Mouse (Mus musculus) kidney, postnatal 14 days (tissue): Measurements from ENCODE around the gene Map3k3.

Experiments
- DNase-seq: peaks from one replicate; pipeline ENCODE4 v3.0.0; 2022; ENCODE audit warnings: mixed read lengths

Map3k3 gene

GRCm38 (mm10) chr11:106159216-106159920, 75.0 kb downstream of the Map3k3 start:
- peak; percentile 51 for DNase-seq

DNA sequence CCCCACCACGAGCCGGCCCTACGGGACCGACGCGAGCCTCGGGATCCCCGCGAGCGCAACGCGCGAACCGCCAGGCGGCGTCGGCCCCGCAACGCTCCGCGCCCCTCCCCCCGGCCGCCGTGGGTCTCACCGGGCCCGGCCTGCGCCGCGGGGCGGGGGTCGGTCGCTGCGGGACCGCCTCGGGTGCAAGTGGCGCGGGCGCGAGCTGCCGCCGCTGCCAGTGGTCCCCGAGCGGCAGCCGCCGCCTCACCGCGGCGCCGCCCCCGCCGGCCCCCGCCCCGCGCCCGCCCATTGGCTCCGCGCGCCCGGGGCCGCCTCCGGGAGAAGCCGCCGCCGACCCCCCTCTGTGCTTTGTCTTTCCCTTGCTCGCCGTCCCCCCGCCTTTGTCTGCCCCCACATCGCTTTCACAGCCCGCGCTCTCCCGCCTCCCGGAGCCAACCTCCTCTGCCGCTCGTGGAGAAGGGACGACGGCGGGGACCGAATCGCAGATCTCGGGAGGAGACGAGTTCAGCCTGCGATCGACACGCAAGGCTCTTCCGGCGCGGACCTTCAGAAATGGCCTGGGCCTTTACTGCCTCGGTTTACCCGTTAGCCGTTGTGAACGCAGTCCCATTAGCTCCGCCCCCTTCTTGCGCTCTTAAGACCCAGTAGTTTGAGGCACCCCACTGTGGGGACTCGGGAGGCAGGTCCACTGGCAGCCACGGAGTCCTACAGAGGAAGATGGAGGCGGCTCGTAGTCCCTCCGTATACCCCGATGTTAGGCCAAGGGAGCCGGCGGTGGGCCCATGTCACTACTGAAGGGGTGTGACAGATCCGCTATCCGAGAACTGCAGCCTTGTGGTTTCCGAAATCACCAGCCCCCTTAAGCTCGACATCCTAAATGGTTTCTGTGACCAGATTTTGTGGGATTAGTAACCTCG, 75.8 kb downstream of the Map3k3 start:
- peak; percentile 87 for DNase-seq

- peak; percentile 43 for DNase-seq
Observed at GRCm38 (mm10) chr11:106160841-106161721, 76.7 kb downstream of the Map3k3 start, which contains the start of the genes Gm10840 and Limd2. Gene Gm10840 (plus strand): TSS chr11:106160850. Gene Limd2 (minus strand): TSS chr11:106160860.

- no peak for DNase-seq
Observed at GRCm38 (mm10) chr11:106162237-106162636, 77.8 kb downstream of the Map3k3 start.

DNA sequence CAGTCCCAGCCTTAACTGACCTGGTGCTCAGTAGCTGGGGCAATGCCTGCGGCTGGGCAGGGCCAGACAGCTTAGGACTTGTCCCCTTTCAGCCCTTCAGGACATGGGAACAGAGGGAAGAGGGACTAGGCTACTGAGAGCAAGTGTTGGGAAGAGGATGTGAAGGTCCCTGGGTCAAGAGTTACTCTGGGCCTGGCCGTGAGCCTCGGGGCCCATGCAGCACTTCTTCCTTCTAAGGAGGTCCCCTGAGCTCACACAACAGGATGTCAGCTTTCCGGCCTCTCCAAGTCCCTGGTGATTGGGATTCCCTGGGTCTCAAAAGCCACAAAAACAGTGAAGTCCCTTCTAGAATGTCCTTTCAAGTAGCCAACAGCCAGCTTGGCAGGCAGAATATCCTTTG, 79.1 kb downstream of the Map3k3 start:
- DNase-seq, result peak; percentile 61

DNA sequence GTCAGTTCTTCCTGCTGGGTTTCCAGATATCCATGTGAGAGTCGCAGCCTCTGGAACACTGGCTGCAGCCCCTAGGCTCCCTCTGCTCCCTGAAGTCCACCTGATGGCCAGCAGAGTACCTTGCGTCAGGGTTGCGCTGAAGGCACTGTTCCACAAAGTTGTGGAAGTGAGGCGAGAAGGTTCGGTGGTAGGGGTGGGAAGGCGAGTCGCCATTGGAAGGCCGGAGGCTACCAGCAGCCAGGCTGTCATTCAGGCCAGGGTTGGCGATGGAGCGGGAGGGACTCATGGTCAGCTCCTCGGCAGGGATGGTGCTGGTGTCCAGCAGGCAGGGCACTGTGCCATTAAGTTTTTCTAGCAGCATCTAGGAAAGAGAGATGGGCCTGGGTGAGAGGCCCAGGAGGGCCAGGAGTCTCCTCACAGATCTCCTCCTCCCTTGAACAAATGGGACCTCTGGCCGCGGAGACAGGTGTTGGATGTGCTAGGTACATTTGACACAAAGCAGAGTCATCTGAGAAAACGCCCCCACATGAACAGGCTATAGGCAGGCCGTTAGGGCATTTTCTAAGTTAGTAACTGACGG, 80.3 kb downstream of the Map3k3 start:
- DNase-seq, result no peak

DNA sequence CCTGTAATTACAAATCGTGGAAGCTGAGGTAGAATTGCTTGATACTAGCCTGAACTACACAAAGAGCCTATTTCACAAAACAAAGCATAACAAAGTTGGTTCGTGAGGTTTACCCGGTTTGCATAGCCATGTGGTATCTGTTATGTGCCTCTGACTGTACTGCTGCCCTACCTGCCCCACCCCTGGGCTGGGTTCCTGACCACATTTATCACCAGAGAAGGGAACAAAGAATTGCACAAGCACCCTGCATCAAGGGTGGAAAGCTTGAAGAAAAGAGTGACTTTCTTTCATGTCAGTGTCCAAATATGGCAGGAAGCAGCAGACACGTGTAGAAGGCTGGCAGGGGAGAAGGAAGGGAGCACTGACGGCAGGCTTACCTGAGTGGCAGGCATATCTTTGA, 83.0 kb downstream of the Map3k3 start:
- no peak for DNase-seq

DNA sequence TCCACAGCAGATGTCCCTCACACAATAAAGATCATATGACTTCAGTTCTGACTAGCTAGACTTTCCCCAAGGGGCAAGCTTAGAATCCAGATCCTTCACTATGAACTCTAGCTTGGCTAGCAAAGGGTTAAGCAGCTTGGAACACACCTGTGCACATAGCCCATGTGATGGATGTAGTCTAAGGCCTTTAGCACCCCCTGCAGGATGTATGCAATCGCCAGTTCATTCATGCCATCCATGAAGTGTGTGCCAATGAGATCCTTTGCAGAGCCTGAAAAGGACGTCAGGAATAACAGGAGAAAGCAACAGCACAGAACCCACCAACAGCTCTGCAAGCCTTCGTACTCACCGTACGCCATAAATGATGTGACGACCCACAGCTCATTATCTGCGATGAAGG, 86.4 kb downstream of the Map3k3 start:
- no peak for DNase-seq

DNA sequence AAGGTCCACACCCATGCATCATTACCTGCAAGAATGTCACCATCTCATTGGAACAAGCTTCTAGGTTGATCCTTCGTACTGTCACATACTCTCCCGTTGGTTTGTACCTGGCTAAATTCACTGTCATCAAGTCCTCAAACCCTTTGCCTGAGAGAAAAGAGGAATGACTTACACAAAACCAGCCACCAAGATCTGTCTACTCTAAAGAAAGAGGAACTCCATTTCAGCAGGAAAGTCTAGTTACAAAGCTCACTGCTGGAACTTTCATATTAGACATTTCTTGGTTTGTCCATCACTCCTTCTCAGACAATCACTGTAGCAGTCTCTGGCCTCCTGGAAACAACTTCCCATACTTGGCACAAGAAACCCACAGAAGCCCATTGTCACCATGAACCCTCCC, 88.8 kb downstream of the Map3k3 start:
- DNase-seq, result no peak

GRCm38 (mm10) chr11:106174372-106174771, 90.0 kb downstream of the Map3k3 start:
- peak; percentile 71 for DNase-seq

DNA sequence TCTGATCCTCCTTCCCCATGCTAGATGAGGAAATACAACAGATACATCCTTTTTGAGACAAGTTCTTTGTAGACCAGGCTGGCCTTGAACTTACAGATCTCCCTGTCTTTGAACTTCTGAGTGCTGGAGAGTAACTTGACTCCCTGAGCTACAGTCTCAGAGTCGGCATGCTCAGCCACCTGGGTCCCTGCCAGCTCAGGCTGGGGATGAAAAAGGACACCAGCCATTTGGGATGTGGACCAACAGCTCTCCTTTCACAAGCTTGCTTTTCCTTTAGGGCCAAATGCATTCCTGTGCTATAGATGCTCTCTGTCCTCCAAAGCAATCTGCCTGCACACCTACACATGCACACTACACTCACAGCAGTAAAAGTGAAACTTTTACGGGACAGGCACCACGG, 90.7 kb downstream of the Map3k3 start:
- DNase-seq, result no peak

DNA sequence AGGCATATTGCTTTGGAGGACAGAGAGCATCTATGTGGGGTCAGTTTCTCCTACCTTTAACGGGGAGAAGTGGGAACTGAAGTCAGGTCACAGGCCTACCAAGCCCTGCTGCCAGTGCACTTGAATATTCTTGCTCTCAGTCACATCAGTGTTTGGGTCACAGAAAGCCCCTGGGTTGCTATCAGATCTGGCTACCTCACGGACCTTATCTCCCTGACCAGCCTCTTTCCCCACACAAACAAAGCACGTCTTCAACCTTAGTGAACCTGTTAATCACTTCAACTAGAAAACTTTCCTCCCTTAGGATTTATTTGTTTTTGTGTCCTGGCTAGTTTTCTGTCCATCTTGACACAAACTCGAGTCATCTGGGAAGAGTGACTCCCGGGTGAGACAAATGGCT, 92.0 kb downstream of the Map3k3 start:
- DNase-seq, result no peak

DNA sequence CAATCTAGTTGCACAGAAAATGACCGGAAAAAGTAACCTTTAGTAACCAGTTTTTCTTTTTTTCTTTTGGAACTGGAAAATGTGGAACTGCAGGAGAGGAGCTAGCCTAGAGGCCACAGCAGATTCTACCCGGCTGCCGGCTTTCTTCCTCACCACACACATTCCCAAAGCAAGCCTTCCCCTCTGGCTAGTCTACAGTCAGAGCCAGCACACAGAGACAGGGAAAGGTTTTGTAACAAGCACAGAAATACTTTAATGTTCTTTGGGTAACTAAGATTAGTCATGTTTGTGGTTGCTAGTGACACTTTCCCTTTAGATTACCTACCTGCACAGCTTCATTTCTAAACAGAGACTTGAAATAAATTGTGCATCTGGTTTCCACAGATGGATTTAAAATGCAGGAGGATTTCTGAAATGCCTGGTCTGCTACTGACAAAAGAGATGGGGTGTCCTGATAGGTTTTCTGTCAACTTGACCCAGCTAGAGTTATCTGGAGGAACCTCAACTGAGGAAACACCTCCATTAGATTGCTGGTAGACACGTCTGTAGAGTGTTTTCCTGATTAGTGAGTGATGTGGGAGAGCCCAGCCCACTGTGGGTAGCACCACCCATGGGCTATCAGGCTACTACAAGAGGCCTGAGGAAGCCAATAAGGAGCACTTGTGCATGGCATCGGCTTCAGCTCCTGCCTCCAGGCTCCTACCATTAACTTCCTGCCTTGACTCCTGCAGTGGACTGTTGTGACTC, 93.8 kb downstream of the Map3k3 start:
- DNase-seq, result no peak

DNA sequence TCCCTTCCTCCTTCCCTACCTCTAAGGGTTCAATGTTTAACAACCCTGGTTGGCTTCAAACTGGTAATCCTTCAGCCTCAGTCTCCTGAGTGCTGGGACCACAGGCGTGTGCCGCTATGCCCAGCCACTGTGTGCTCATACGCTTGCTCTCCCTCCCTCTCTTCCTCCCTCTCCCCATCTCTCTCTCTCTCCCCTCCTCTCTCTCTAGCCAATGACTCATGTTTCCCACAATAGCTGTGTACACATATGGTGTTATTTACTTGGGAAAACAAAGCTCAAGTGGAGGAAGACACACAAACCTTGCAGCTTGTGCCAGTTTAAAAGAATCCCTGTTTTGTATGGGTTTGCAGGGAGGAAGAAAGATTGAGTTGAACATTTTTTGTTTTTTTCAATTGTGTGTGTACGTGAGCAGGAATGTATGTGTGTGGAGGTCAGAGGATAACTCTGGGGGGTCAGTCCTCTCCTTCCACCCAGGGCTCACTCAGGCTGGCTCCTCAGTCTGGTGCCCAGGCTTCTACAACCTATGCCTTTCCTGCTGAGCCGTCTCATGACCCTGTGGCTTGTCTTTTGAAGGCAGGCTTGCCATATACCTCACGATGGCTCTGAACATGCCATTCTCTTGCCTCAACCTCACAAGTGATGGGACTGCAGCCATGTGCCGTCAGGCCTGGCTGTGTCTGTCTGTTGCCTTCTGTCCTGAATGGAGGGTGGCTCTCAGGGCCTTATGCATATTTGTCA, 95.5 kb downstream of the Map3k3 start:
- no peak for DNase-seq

GRCm38 (mm10) chr11:106180449-106180801, 96.0 kb downstream of the Map3k3 start:
- DNase-seq, result no peak

DNA sequence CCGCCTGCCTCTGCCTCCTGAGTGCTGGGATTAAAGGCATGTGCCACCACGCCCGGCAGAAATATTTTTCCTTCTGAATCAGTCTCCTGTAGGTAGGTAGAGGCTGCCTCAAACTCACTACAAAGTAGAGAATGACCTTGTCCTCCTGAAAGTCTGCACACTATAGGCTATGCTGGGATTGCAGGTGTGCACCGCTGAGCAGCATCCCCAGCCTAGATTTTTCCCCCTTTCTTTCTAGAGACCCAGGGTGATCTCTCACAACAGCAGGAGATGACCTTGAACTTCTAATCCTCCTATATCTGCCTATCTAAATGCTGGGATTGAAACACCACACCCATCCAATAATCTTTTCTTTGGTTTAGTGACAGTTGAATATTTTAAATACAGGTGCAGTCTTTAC, 102.9 kb downstream of the Map3k3 start:
- DNase-seq, result no peak

DNA sequence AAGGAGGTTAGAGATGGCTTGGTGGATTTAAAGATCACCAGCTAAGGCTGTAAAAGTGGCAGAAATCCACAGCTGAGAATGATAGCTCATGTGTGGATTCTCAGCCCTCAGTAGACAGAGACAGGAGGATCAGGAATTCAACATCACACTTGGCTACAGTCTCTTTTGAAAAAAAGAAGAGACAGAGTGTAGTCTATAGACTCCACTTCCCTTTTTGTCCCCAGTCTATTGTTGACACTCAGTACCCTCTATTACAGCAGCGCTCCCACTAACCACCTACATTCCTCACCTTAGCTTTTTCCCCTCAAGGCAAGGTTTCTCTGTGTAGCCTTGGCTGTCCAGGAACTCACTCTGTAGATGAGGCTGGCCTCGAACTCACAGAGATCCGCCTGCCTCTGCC, 107.3 kb downstream of the Map3k3 start:
- no peak for DNase-seq

GRCm38 (mm10) chr11:106192241-106192640, 107.8 kb downstream of the Map3k3 start:
- DNase-seq, result no peak

GRCm38 (mm10) chr11:106192657-106193370, 108.4 kb downstream of the Map3k3 start:
- peak; percentile 39 for DNase-seq

DNA sequence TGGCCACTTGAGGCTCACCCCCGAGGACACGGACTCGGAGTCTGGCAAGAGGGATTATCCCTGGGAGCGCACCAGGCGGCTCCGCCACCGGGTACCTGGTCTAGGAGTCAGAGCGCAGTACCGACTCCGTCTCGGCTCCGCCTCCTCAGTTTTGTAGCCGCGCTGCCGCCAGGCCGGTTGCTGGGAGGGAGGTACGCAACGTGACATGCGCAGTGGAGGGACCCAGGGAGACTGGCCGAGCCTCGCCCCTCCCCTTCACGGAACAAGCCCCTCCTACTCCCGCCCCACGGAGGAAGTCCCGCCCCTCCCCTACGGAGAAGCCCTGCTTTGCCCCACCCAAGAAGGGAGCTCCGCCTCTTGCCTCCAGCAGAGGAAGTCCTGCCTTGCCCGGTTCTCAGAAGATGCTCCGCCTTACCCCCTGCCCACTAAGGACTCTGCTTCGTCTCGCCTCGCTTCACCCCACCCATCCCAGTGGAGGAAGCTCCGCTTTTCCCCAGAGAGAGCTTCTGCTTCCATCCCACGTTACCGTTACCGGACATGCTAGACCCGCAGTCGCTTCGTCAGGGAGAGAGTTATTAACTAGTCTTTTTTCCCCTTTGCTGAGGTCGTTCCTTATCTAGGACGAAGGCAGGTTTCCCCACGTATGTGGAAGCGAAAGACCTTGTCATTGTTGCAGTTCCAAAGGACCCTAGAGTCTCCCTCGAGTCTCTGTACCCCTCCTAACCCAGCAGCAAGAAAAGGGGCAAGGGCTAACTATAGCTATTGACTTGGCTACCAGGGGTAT, 109.2 kb downstream of the Map3k3 start:
- DNase-seq, result peak; percentile 98
